Mouse (Mus musculus): Measurements from ENCODE around the gene Tmprss13. TPM values are rescaled to one million over a fixed set of nuclear protein-coding genes. Genes with fewer than 3 reads are reported as not detected.

The Tmprss13 gene
- polyA plus RNA-seq, 1 experiment from 2014 or later = not detected

DNA sequence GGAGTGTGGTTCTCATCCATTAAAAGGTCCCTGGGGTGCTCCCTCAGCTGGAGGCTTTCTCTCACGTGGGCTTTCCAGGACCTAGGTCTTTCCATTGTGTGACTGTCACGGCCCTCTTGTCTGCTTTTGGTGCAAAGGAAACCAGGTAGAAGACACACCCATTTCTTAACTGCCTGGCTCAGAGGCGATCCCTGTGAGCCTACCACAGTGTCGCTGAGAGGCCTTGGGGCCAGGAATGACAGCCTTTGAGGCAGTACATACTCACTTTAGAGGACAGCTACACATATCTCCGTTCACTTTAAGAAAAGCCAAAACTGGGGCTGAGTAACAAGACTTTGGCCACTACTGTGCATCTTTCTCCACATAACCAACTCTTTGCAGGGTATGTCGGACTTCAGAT lies 29.7 kb downstream of the Tmprss13 start:
- Histone ChIP-seq H3K4me1 (ENCODE audit: control insufficient read depth, low read depth, low read length) (no peaks in the 10 kb centered on the region), H3K9me3 (replicated peaks; ENCODE audit: control insufficient read depth, low read length) (no peaks in the 10 kb centered on the region), H3K36me3 (ENCODE audit: control insufficient read depth, insufficient read depth) (no peaks in the 10 kb centered on the region), H3K9ac (ENCODE audit: low read depth, low read length) (no peak overlapping the region), H3K27ac (ENCODE audit: low read length) (no peak overlapping the region), H3K27me3 (ENCODE audit: control insufficient read depth, insufficient read depth, low read depth, low read length) (no peaks in the 10 kb centered on the region), H3K4me3 (ENCODE audit: low read depth, low read length) (no peak overlapping the region), H3K4me2 (ENCODE audit: low read depth, low read length) (no peak overlapping the region)
- no peak for ATAC-seq (ENCODE audit: low read depth)
- 60% methylated on average over 6 of the region's 6 CpGs for WGBS (ENCODE audit: insufficient replicate concordance)

DNA sequence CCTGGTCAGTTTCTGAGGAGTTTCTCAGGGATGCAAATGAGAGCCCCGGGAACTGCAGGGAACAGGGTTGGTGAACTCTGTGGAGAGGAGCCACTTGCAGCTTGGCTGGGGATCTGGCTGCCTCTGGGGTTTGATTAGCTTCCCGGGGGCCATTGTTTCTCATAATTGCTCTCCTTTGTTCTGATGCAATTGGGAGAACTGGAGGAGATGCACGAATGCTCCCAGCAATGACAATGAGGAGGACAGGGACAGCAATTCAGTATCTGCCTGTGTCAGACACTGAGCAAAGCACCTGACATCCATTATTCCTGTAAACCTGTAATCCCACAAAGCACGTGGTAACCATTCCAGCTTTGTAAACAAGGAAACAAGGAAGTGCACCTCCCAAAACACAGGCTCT lies 30.3 kb downstream of the Tmprss13 start:
- H3K27me3 ChIP-seq (ENCODE audit: control insufficient read depth, insufficient read depth, low read depth, low read length) = no peaks in the 10 kb centered on the region
- no peak overlapping the region for H3K4me3 ChIP-seq (ENCODE audit: low read depth, low read length)
- no peak overlapping the region for H3K27ac ChIP-seq (ENCODE audit: low read length)
- ATAC-seq (ENCODE audit: low read depth) = no peak
- no peak overlapping the region for H3K4me2 ChIP-seq (ENCODE audit: low read depth, low read length)
- H3K36me3 ChIP-seq (ENCODE audit: control insufficient read depth, insufficient read depth) = no peaks in the 10 kb centered on the region
- H3K9ac ChIP-seq (ENCODE audit: low read depth, low read length) = no peak overlapping the region
- 32% methylated on average over 4 of the region's 4 CpGs for WGBS (ENCODE audit: insufficient replicate concordance)
- no peaks in the 10 kb centered on the region for H3K4me1 ChIP-seq (ENCODE audit: control insufficient read depth, low read depth, low read length)
- no peaks in the 10 kb centered on the region for H3K9me3 ChIP-seq (replicated peaks; ENCODE audit: control insufficient read depth, low read length)

DNA sequence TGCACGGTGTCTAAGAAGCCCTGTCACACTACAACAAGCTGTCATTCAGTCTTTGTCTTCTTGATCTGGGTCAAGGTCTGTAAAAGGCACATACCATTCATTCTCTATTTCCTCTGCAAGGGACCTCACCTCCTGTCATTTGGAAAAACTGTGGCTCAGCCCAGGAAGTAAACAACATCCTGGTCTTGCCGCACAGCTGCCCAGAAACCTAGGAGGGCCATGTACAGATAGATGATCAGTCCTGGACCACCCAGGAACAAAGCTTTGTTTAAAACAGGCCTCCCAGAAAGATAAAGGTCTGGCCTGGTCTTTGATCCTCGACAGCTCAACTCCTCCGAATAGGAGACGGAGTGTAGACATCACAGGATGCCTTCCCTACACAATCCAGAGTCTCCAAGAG lies 31.0 kb downstream of the Tmprss13 start:
- Histone ChIP-seq H3K9me3 (replicated peaks; ENCODE audit: control insufficient read depth, low read length) (no peaks in the 10 kb centered on the region), H3K27me3 (ENCODE audit: control insufficient read depth, insufficient read depth, low read depth, low read length) (no peaks in the 10 kb centered on the region), H3K9ac (ENCODE audit: low read depth, low read length) (no peak overlapping the region), H3K4me3 (ENCODE audit: low read depth, low read length) (no peak overlapping the region), H3K4me2 (ENCODE audit: low read depth, low read length) (no peak overlapping the region), H3K4me1 (ENCODE audit: control insufficient read depth, low read depth, low read length) (no peaks in the 10 kb centered on the region), H3K27ac (ENCODE audit: low read length) (no peak overlapping the region), H3K36me3 (ENCODE audit: control insufficient read depth, insufficient read depth) (no peaks in the 10 kb centered on the region)
- no peak for ATAC-seq (ENCODE audit: low read depth)
- 39% methylated on average over 5 of the region's 5 CpGs for WGBS (ENCODE audit: insufficient replicate concordance)

DNA sequence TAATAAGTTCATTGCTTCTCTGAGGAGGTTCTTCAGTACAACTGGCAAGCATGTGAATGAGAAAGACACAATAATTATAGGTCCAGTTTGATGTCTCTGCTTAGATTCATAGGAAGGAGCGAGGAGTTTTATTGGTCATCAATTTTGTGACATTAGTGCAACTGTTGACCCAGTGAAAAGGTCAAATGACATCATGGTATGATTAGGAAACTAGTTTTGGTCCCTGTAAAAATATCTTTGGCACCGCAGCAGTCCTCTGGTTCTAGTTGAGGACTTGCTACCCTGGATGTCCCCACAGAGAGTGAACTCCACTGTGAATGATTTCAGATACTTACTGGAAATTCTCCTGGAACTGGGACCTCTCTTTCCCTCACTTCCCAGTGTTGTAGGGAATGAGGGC lies 36.3 kb downstream of the Tmprss13 start:
- no peaks in the 10 kb centered on the region for H3K27me3 ChIP-seq (ENCODE audit: control insufficient read depth, insufficient read depth, low read depth, low read length)
- no peaks in the 10 kb centered on the region for H3K36me3 ChIP-seq (ENCODE audit: control insufficient read depth, insufficient read depth)
- no peak for ATAC-seq (ENCODE audit: low read depth)
- no peak overlapping the region for H3K4me2 ChIP-seq (ENCODE audit: low read depth, low read length)
- 61% methylated on average over 2 of the region's 2 CpGs for WGBS (ENCODE audit: insufficient replicate concordance)
- no peaks in the 10 kb centered on the region for H3K9me3 ChIP-seq (replicated peaks; ENCODE audit: control insufficient read depth, low read length)
- H3K4me1 ChIP-seq (ENCODE audit: control insufficient read depth, low read depth, low read length) = no peaks in the 10 kb centered on the region
- no peak overlapping the region for H3K9ac ChIP-seq (ENCODE audit: low read depth, low read length)
- no peak overlapping the region for H3K27ac ChIP-seq (ENCODE audit: low read length)
- no peak overlapping the region for H3K4me3 ChIP-seq (ENCODE audit: low read depth, low read length)

DNA sequence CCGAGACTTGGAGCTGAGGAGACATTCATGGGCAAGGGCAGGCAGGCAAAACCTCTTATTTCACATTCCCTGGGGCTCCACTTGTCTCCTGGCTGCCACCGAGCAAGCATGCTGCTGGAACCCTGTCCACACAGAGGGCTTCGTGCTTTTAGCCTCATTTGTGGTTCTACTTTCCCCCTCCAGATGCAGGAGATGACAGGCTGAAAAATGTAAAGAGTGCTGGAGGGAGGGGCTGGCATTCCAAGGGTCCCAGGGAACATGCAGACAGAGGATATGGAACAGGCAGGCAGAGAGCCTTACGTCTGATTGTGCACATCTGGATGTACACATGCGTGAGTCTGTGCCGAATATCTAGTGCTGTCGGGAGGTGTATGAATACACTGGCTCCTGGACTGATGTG lies 39.5 kb downstream of the Tmprss13 start:
- Histone ChIP-seq H3K9ac (ENCODE audit: low read depth, low read length) (no peak overlapping the region), H3K4me1 (ENCODE audit: control insufficient read depth, low read depth, low read length) (no peaks in the 10 kb centered on the region), H3K27ac (ENCODE audit: low read length) (no peak overlapping the region), H3K27me3 (ENCODE audit: control insufficient read depth, insufficient read depth, low read depth, low read length) (no peaks in the 10 kb centered on the region), H3K9me3 (replicated peaks; ENCODE audit: control insufficient read depth, low read length) (no peaks in the 10 kb centered on the region), H3K4me2 (ENCODE audit: low read depth, low read length) (no peak overlapping the region), H3K36me3 (ENCODE audit: control insufficient read depth, insufficient read depth) (no peaks in the 10 kb centered on the region), H3K4me3 (ENCODE audit: low read depth, low read length) (no peak overlapping the region)
- no peak for ATAC-seq (ENCODE audit: low read depth)
- WGBS (ENCODE audit: insufficient replicate concordance) = 57% methylated on average over 7 of the region's 7 CpGs

GRCm38 (mm10) chr9:45362051-45362461 lies 43.2 kb downstream of the Tmprss13 start:
- WGBS (ENCODE audit: insufficient replicate concordance) = 38% methylated on average over 2 of the region's 2 CpGs
- H3K9me3 ChIP-seq (replicated peaks; ENCODE audit: control insufficient read depth, low read length) = no peaks in the 10 kb centered on the region
- no peak overlapping the region for H3K27ac ChIP-seq (ENCODE audit: low read length)
- no peak for ATAC-seq (ENCODE audit: low read depth)
- no peak overlapping the region for H3K4me3 ChIP-seq (ENCODE audit: low read depth, low read length)
- no peaks in the 10 kb centered on the region for H3K27me3 ChIP-seq (ENCODE audit: control insufficient read depth, insufficient read depth, low read depth, low read length)
- no peak overlapping the region for H3K4me2 ChIP-seq (ENCODE audit: low read depth, low read length)
- H3K9ac ChIP-seq (ENCODE audit: low read depth, low read length) = no peak overlapping the region
- H3K36me3 ChIP-seq (ENCODE audit: control insufficient read depth, insufficient read depth) = no peaks in the 10 kb centered on the region
- H3K4me1 ChIP-seq (ENCODE audit: control insufficient read depth, low read depth, low read length) = no peaks in the 10 kb centered on the region

GRCm38 (mm10) chr9:45363639-45364214 lies 44.8 kb downstream of the Tmprss13 start:
- no peak overlapping the region for H3K4me2 ChIP-seq (ENCODE audit: low read depth, low read length)
- 49% methylated on average over 7 of the region's 7 CpGs for WGBS (ENCODE audit: insufficient replicate concordance)
- H3K4me3 ChIP-seq (ENCODE audit: low read depth, low read length) = no peak overlapping the region
- no peaks in the 10 kb centered on the region for H3K9me3 ChIP-seq (replicated peaks; ENCODE audit: control insufficient read depth, low read length)
- no peak overlapping the region for H3K9ac ChIP-seq (ENCODE audit: low read depth, low read length)
- H3K27ac ChIP-seq (ENCODE audit: low read length) = no peak overlapping the region
- H3K27me3 ChIP-seq (ENCODE audit: control insufficient read depth, insufficient read depth, low read depth, low read length) = no peaks in the 10 kb centered on the region
- no peak for ATAC-seq (ENCODE audit: low read depth)
- H3K4me1 ChIP-seq (ENCODE audit: control insufficient read depth, low read depth, low read length) = no peaks in the 10 kb centered on the region
- no peaks in the 10 kb centered on the region for H3K36me3 ChIP-seq (ENCODE audit: control insufficient read depth, insufficient read depth)

DNA sequence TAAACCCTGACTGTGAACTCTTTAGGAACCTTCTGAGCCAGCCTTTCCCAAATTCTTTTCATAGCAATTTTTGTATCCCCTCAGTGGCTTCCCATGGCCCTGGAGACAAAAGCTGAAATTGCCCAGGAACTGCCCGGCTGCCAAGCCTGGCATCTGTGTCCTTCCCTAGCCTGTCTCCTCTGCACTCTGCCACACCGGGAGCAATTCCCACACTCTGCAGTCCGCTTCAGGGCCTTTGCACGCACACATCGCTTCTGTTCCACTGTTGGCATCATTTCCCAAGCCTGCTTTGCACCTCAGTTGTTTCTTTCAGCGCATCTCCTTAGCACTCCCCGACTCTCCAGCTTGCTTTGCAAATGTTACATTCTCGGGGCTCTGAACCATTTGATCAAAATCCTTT lies 48.8 kb downstream of the Tmprss13 start:
- H3K4me1 ChIP-seq (ENCODE audit: control insufficient read depth, low read depth, low read length) = no peaks in the 10 kb centered on the region
- no peak overlapping the region for H3K9ac ChIP-seq (ENCODE audit: low read depth, low read length)
- no peak for ATAC-seq (ENCODE audit: low read depth)

DNA sequence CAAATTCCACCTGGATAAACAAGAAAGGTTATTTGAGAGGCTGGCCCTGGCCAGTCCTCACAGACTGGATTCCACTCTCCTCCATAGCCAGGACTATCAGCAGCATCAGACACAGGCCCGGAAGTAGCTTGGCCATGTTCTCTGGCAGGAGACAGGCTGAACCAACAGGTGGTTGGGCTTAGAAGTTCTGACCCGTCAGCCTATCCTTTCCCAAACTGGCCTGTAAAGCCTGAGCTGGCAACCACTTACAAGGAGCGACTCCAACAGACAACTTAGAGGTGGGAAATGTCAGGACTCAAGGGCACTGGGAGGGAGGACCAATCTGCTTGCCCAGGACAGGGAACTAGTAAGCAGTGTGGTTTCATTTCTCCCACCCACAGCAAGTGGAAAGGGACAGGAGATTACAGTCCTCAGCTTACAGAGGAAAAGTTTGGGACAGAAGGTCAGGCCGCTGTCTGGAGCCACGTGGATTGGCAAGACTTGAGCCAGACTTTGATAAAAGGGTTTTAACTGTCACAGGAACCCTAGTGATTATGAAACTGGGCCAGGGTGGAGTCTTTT lies 49.5 kb downstream of the Tmprss13 start:
- H3K9me3 ChIP-seq (replicated peaks; ENCODE audit: control insufficient read depth, low read length) = no peaks in the 10 kb centered on the region
- no peaks in the 10 kb centered on the region for H3K36me3 ChIP-seq (ENCODE audit: control insufficient read depth, insufficient read depth)
- H3K27ac ChIP-seq (ENCODE audit: low read length) = no peak overlapping the region
- no peak overlapping the region for H3K9ac ChIP-seq (ENCODE audit: low read depth, low read length)
- ATAC-seq (ENCODE audit: low read depth) = no peak
- H3K4me3 ChIP-seq (ENCODE audit: low read depth, low read length) = no peak overlapping the region
- H3K27me3 ChIP-seq (ENCODE audit: control insufficient read depth, insufficient read depth, low read depth, low read length) = peaks cover 17% of the 10 kb centered on the region
- no peaks in the 10 kb centered on the region for H3K4me1 ChIP-seq (ENCODE audit: control insufficient read depth, low read depth, low read length)
- 30% methylated on average over 5 of the region's 5 CpGs for WGBS (ENCODE audit: insufficient replicate concordance)
- no peak overlapping the region for H3K4me2 ChIP-seq (ENCODE audit: low read depth, low read length)

More for the DNA sequence above, 48.8 kb downstream of the Tmprss13 start:
- 51% methylated on average over 8 of the region's 8 CpGs for WGBS (ENCODE audit: insufficient replicate concordance)
- Histone ChIP-seq H3K9me3 (replicated peaks; ENCODE audit: control insufficient read depth, low read length) (no peaks in the 10 kb centered on the region), H3K4me3 (ENCODE audit: low read depth, low read length) (no peak overlapping the region), H3K27ac (ENCODE audit: low read length) (no peak overlapping the region), H3K36me3 (ENCODE audit: control insufficient read depth, insufficient read depth) (no peaks in the 10 kb centered on the region), H3K27me3 (ENCODE audit: control insufficient read depth, insufficient read depth, low read depth, low read length) (peaks cover 17% of the 10 kb centered on the region), H3K4me2 (ENCODE audit: low read depth, low read length) (no peak overlapping the region)

Measured in liver, embryonic 16.5 days (tissue).